Mouse (Mus musculus): ENCODE results near the gene Homer2. TPM values are rescaled to one million over a fixed set of nuclear protein-coding genes. Genes with fewer than 3 reads are reported as not detected.

The Homer2 gene
- polyA plus RNA-seq, 1 experiment from 2014 or later, result 19.5 TPM

DNA sequence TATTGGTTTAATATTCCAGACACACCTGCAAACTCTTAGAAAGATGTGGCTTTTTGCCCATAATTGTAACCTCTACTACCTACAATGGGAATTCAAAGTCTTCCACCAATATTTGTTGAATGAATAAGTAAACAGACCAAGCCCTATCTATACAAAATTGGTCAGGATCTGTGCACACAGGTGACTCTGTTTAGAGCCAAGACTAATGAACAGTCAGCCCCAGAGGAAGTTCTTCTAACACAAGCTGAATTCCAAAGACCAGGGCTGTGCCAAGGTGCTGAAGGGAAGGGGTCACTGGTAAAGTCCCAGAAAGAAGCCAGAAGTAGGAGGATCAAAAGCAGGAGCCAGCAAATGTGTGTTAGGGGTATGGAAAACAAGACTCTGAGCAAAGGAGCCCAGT lies 838 bp upstream of the Homer2 start:
- no peak overlapping the region for H3K4me3 ChIP-seq (ENCODE audit: low read depth, low read length)
- H3K9me3 ChIP-seq (ENCODE audit: control insufficient read depth, low read depth, low read length), result peaks cover 4% of the 10 kb centered on the region; the same call in 1 of the 2 replicates
- 0 out of 2 replicates have a peak, but pooled peaks cover 2% of the 10 kb centered on the region for H3K27me3 ChIP-seq (ENCODE audit: control insufficient read depth, insufficient read depth, low read length)
- ATAC-seq (ENCODE audit: insufficient number of reproducible peaks, insufficient read depth, low FRiP score, low read depth), result 0 out of 2 replicates have a peak, but pooled peaks have one; percentile 29
- no peak overlapping the region for H3K4me2 ChIP-seq (replicated peaks; ENCODE audit: low read depth, low read length)
- no peak overlapping the region for H3K9ac ChIP-seq (replicated peaks; ENCODE audit: low read depth, low read length)
- no peaks in the 10 kb centered on the region for H3K36me3 ChIP-seq (ENCODE audit: control insufficient read depth, insufficient read depth, low read length)
- peaks cover 6% of the 10 kb centered on the region; the same call in 1 of the 2 replicates for H3K4me1 ChIP-seq (ENCODE audit: control insufficient read depth, insufficient read depth, low read length)
- H3K27ac ChIP-seq (ENCODE audit: low read length), result no peak overlapping the region

GRCm38 (mm10) chr7:81706416-81707391 lies 623 bp downstream of the Homer2 start:
- Histone ChIP-seq H3K27ac (ENCODE audit: low read length) (peak overlapping the region; percentile 58; the same call in 1 of the 2 replicates), H3K9ac (replicated peaks; ENCODE audit: low read depth, low read length) (peak overlapping the region; percentile 58), H3K27me3 (ENCODE audit: control insufficient read depth, insufficient read depth, low read length) (0 out of 2 replicates have a peak, but pooled peaks cover 2% of the 10 kb centered on the region), H3K4me3 (ENCODE audit: low read depth, low read length) (peak overlapping the region; percentile 51), H3K4me2 (replicated peaks; ENCODE audit: low read depth, low read length) (peak overlapping the region; percentile 90), H3K4me1 (ENCODE audit: control insufficient read depth, insufficient read depth, low read length) (peaks cover 6% of the 10 kb centered on the region; the same call in 1 of the 2 replicates), H3K36me3 (ENCODE audit: control insufficient read depth, insufficient read depth, low read length) (no peaks in the 10 kb centered on the region), H3K9me3 (ENCODE audit: control insufficient read depth, low read depth, low read length) (peaks cover 4% of the 10 kb centered on the region; the same call in 1 of the 2 replicates)
- 1% methylated on average over 102 of the region's 114 CpGs for WGBS
- peak; percentile 69 for ATAC-seq (ENCODE audit: insufficient number of reproducible peaks, insufficient read depth, low FRiP score, low read depth)

DNA sequence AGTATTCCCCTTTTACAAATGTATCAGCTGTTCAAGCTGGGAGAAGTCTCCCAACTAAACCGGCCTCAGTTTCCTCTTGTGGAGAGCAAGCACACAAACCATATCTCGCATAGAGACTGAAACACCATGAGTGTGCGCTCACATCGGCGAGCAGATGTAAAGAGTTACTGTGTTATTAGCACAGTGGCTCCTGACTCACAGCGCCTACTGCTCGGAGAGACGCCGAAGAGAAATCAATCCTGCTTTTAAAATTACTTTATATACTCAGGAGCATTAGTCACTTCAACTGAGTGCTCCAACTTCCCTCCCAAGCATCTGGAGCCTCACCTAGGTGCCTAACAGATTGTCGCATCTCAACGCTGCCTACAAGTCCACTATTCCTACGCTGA lies 1.3 kb downstream of the Homer2 start:
- no peak for ATAC-seq (ENCODE audit: insufficient number of reproducible peaks, insufficient read depth, low FRiP score, low read depth)
- Histone ChIP-seq H3K9ac (replicated peaks; ENCODE audit: low read depth, low read length) (peak overlapping the region; percentile 58), H3K9me3 (ENCODE audit: control insufficient read depth, low read depth, low read length) (peaks cover 4% of the 10 kb centered on the region; the same call in 1 of the 2 replicates), H3K4me2 (replicated peaks; ENCODE audit: low read depth, low read length) (peak overlapping the region; percentile 90), H3K27me3 (ENCODE audit: control insufficient read depth, insufficient read depth, low read length) (0 out of 2 replicates have a peak, but pooled peaks cover 2% of the 10 kb centered on the region), H3K4me3 (ENCODE audit: low read depth, low read length) (peak overlapping the region; percentile 51), H3K27ac (ENCODE audit: low read length) (no peak overlapping the region; the same call in 1 of the 2 replicates), H3K4me1 (ENCODE audit: control insufficient read depth, insufficient read depth, low read length) (peaks cover 6% of the 10 kb centered on the region; the same call in 1 of the 2 replicates), H3K36me3 (ENCODE audit: control insufficient read depth, insufficient read depth, low read length) (no peaks in the 10 kb centered on the region)
- WGBS, result 28% methylated on average over 12 of the region's 12 CpGs

DNA sequence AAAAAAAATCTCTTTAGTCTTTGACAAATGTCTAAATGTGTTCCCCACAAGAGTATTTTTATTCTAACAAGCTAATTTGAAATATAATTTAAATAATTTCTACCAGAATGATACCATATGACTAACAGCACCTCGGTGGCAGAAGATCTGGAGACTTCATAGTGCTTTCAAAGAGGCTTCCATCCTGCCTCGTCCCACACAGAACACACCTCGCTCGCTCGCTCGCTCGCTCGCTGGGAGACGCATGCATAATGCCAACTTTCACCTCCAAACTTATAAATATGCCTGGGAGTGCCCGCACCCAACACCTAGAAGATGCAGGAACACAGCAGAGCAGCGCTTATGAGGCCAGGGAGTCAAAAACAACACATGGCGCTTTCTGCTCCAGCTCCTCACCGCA lies 9.0 kb downstream of the Homer2 start:
- 89% methylated on average over 13 of the region's 13 CpGs for WGBS
- no peak overlapping the region for H3K4me2 ChIP-seq (replicated peaks; ENCODE audit: low read depth, low read length)
- H3K4me1 ChIP-seq (ENCODE audit: control insufficient read depth, insufficient read depth, low read length), result peaks cover 2% of the 10 kb centered on the region; the same call in 1 of the 2 replicates
- no peak overlapping the region for H3K27ac ChIP-seq (ENCODE audit: low read length)
- no peak for ATAC-seq (ENCODE audit: insufficient number of reproducible peaks, insufficient read depth, low FRiP score, low read depth)
- no peak overlapping the region for H3K4me3 ChIP-seq (ENCODE audit: low read depth, low read length)
- H3K36me3 ChIP-seq (ENCODE audit: control insufficient read depth, insufficient read depth, low read length), result no peaks in the 10 kb centered on the region
- no peak overlapping the region for H3K9ac ChIP-seq (replicated peaks; ENCODE audit: low read depth, low read length)
- no peaks in the 10 kb centered on the region for H3K27me3 ChIP-seq (ENCODE audit: control insufficient read depth, insufficient read depth, low read length)
- H3K9me3 ChIP-seq (ENCODE audit: control insufficient read depth, low read depth, low read length), result no peaks in the 10 kb centered on the region

DNA sequence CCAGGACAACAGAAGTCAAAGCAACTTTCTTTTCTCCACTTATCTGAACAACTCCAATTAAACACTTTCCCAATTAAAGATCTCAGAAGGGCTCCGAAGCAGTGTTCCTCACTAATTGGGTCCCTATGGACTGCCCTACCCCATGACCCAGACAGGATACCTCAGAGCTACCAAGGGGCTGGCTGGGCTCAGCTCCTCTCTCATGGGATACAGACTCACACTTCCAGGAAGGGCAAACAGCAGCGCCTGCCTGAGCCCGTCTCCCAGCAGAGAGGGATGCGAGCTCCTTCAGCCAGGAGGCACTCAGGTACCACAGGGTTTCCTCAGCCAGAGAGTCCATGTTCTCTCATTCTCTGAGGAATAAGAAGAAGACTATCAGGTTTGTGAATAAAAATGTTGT lies 9.4 kb downstream of the Homer2 start:
- ATAC-seq (ENCODE audit: insufficient number of reproducible peaks, insufficient read depth, low FRiP score, low read depth), result no peak
- H3K4me2 ChIP-seq (replicated peaks; ENCODE audit: low read depth, low read length), result no peak overlapping the region
- WGBS, result 83% methylated on average over 4 of the region's 4 CpGs
- H3K36me3 ChIP-seq (ENCODE audit: control insufficient read depth, insufficient read depth, low read length), result no peaks in the 10 kb centered on the region
- H3K27me3 ChIP-seq (ENCODE audit: control insufficient read depth, insufficient read depth, low read length), result no peaks in the 10 kb centered on the region
- no peak overlapping the region for H3K9ac ChIP-seq (replicated peaks; ENCODE audit: low read depth, low read length)
- H3K4me1 ChIP-seq (ENCODE audit: control insufficient read depth, insufficient read depth, low read length), result peaks cover 3% of the 10 kb centered on the region; the same call in 1 of the 2 replicates
- no peak overlapping the region for H3K4me3 ChIP-seq (ENCODE audit: low read depth, low read length)
- no peaks in the 10 kb centered on the region for H3K9me3 ChIP-seq (ENCODE audit: control insufficient read depth, low read depth, low read length)
- H3K27ac ChIP-seq (ENCODE audit: low read length), result no peak overlapping the region

GRCm38 (mm10) chr7:81695763-81696533 lies 11.4 kb downstream of the Homer2 start:
- WGBS, result 77% methylated on average over 16 of the region's 16 CpGs
- H3K4me2 ChIP-seq (replicated peaks; ENCODE audit: low read depth, low read length), result no peak overlapping the region
- H3K27ac ChIP-seq (ENCODE audit: low read length), result no peak overlapping the region
- H3K4me3 ChIP-seq (ENCODE audit: low read depth, low read length), result no peak overlapping the region
- peaks cover 3% of the 10 kb centered on the region for H3K4me1 ChIP-seq (ENCODE audit: control insufficient read depth, insufficient read depth, low read length)
- H3K9me3 ChIP-seq (ENCODE audit: control insufficient read depth, low read depth, low read length), result no peaks in the 10 kb centered on the region
- no peaks in the 10 kb centered on the region for H3K27me3 ChIP-seq (ENCODE audit: control insufficient read depth, insufficient read depth, low read length)
- H3K36me3 ChIP-seq (ENCODE audit: control insufficient read depth, insufficient read depth, low read length), result no peaks in the 10 kb centered on the region
- H3K9ac ChIP-seq (replicated peaks; ENCODE audit: low read depth, low read length), result no peak overlapping the region
- no peak for ATAC-seq (ENCODE audit: insufficient number of reproducible peaks, insufficient read depth, low FRiP score, low read depth)

- H3K4me3 ChIP-seq (ENCODE audit: low read depth, low read length), result no peak overlapping the region
- WGBS, result 72% methylated on average over 5 of the region's 5 CpGs
- no peaks in the 10 kb centered on the region for H3K36me3 ChIP-seq (ENCODE audit: control insufficient read depth, insufficient read depth, low read length)
- peaks cover 5% of the 10 kb centered on the region for H3K4me1 ChIP-seq (ENCODE audit: control insufficient read depth, insufficient read depth, low read length)
- no peak for ATAC-seq (ENCODE audit: insufficient number of reproducible peaks, insufficient read depth, low FRiP score, low read depth)
- H3K27me3 ChIP-seq (ENCODE audit: control insufficient read depth, insufficient read depth, low read length), result no peaks in the 10 kb centered on the region
- H3K4me2 ChIP-seq (replicated peaks; ENCODE audit: low read depth, low read length), result no peak overlapping the region
- no peak overlapping the region for H3K27ac ChIP-seq (ENCODE audit: low read length)
- H3K9ac ChIP-seq (replicated peaks; ENCODE audit: low read depth, low read length), result no peak overlapping the region
- no peaks in the 10 kb centered on the region for H3K9me3 ChIP-seq (ENCODE audit: control insufficient read depth, low read depth, low read length)
These were observed 16.3 kb downstream of the Homer2 start for GRCm38 (mm10) chr7:81691067-81691466.

DNA sequence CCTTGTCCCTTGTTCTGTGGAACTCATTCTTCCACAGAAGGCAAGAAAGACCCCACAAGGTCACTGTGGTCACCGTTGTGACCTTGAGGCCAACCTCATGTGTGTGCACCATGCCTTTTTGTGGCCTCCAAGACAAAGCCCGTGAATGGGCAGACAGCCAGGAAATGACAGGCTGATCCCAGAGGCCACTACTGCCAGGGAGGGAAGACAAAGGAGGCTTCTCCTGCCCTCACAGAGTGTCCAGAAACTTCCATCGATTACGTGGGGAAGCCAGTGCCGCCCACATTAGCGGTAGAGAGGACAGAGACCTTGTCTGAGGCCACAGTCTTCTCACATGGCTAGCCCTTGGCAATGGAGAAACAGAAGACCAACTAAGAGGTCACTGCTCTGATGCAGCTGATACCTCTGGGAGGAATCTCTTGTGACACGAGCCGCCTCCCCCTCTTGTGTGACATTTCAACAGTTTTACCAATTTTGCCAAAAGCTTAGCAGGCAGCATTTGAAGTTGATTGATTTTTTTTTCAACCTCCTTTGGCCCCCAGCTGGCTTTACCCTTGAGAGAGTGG lies 18.1 kb downstream of the Homer2 start:
- WGBS, result 72% methylated on average over 8 of the region's 8 CpGs
- Histone ChIP-seq H3K4me2 (replicated peaks; ENCODE audit: low read depth, low read length) (no peak overlapping the region), H3K9ac (replicated peaks; ENCODE audit: low read depth, low read length) (no peak overlapping the region), H3K4me1 (ENCODE audit: control insufficient read depth, insufficient read depth, low read length) (peaks cover 6% of the 10 kb centered on the region), H3K36me3 (ENCODE audit: control insufficient read depth, insufficient read depth, low read length) (no peaks in the 10 kb centered on the region), H3K9me3 (ENCODE audit: control insufficient read depth, low read depth, low read length) (no peaks in the 10 kb centered on the region), H3K27ac (ENCODE audit: low read length) (no peak overlapping the region), H3K4me3 (ENCODE audit: low read depth, low read length) (no peak overlapping the region), H3K27me3 (ENCODE audit: control insufficient read depth, insufficient read depth, low read length) (no peaks in the 10 kb centered on the region)
- no peak for ATAC-seq (ENCODE audit: insufficient number of reproducible peaks, insufficient read depth, low FRiP score, low read depth)

Measured in stomach, embryonic 14.5 days (tissue).